Mouse (Mus musculus) hindbrain, postnatal 0 days (tissue): ENCODE measurements around the gene Gfpt2. TPM values are rescaled to one million over a fixed set of nuclear protein-coding genes. Genes with fewer than 3 reads are reported as not detected.
A peak's percentile ranks its signal among the peaks of the same experiment; 100 is the strongest.

Experiments
- ATAC-seq: fragments of 200-750 bp; cut with Nextera tagmentation; 2 replicates; pipeline ENCODE4 v1.8.0; 2017; ENCODE audit warnings: mild to moderate bottlenecking, moderate TSS enrichment, moderate library complexity
- DNase-seq: peaks from one replicate; pipeline ENCODE4 v3.0.0-alpha.2; 2015; ENCODE audit warnings: low spot score
- H3K27ac ChIP-seq: fragments of 300-500 bp; sonication (generic); 2 replicates; pipeline ENCODE4 v1.5.1; 2014; ENCODE audit warnings: mild to moderate bottlenecking
- H3K27me3 ChIP-seq: fragments of 300-500 bp; sonication (generic); 2 replicates; pipeline ENCODE4 v1.6.1; 2014; ENCODE audit warnings: low read length, mixed read lengths; ENCODE audit not compliant: insufficient read depth
- H3K36me3 ChIP-seq: fragments of 300-500 bp; sonication (generic); 2 replicates; pipeline ENCODE4 v1.6.1; 2014; ENCODE audit warnings: low read length, mixed read lengths; ENCODE audit not compliant: insufficient read depth
- H3K4me1 ChIP-seq: fragments of 300-500 bp; sonication (generic); 2 replicates; pipeline ENCODE4 v1.6.1; 2014; ENCODE audit warnings: antibody characterized with exemption, low read length, mixed read lengths; ENCODE audit not compliant: insufficient read depth
- H3K4me2 ChIP-seq: fragments of 300-500 bp; sonication (generic); 2 replicates; pipeline ENCODE4 v1.6.1; 2014; ENCODE audit warnings: low read depth, mild to moderate bottlenecking, low read length, moderate library complexity, mixed read lengths
- H3K4me3 ChIP-seq: fragments of 300-500 bp; sonication (generic); 2 replicates; pipeline ENCODE4 v1.5.1; 2014; ENCODE audit warnings: low read length
- H3K9ac ChIP-seq: fragments of 300-500 bp; sonication (generic); replicated peaks from 2 replicates; pipeline ENCODE4 v1.6.1; 2014; ENCODE audit warnings: mild to moderate bottlenecking, low read length, moderate library complexity, mixed read lengths
- H3K9me3 ChIP-seq: fragments of 300-500 bp; sonication (generic); 2 replicates; pipeline ENCODE4 v1.6.1; 2016; ENCODE audit warnings: low read length, mixed read lengths
- CTCF ChIP-seq: IDR thresholded peaks from 2 replicates; pipeline ENCODE4 v1.5.1; 2016; ENCODE audit warnings: antibody characterized with exemption, control low read depth, low read depth
- whole genome bisulfite sequencing: fragments of 180-500 bp; shearing (Covaris S2); extraction: QIAGEN DNeasy Blood & Tissue Kit; methylation state at CpG from one replicate; pipeline ENCODE4 v1.1.7; 2014; 5-methylcytosine and 5-hydroxymethylcytosine counted together
- polyA plus RNA-seq: library from polyadenylated mRNA; unstranded; fragments of >200 nt; fragmentation: Nextera tagmentation; extraction: Ambion mirVana; gene quantifications from 2 replicates; pipeline ENCODE4 v1.2.1, GENCODE M21; 2015
- total RNA-seq: library from RNA; depleted of rRNA; stranded (reverse); fragments of >200 nt; gene quantifications from 2 replicates; pipeline ENCODE4 v1.2.3, GENCODE M21; 2014

Gene Gfpt2
- total and polyA plus RNA-seq, 2 experiments from 2014 or later, result 2.5 to 5.0 TPM

DNA sequence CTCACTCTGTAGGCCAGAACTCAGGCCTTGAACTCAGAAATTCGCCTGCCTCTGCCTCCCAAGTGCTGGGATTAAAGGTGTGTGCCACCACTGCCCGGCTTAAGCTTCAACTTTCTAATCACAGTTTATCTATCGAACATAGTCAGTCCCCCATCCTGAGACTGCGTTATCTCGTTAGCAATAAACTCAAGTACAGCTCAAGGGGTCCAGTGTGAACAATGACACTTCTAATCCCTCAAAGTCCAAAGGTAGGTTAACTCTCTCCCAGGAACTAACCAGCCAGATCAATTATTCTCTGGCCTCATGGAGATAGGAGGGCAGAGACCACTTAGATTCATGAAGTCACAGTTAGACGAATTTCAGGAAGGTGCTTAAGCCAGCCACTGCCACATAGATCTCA, 40.3 kb downstream of the Gfpt2 start:
- 91% methylated on average over 6 of the region's 6 CpGs for WGBS

DNA sequence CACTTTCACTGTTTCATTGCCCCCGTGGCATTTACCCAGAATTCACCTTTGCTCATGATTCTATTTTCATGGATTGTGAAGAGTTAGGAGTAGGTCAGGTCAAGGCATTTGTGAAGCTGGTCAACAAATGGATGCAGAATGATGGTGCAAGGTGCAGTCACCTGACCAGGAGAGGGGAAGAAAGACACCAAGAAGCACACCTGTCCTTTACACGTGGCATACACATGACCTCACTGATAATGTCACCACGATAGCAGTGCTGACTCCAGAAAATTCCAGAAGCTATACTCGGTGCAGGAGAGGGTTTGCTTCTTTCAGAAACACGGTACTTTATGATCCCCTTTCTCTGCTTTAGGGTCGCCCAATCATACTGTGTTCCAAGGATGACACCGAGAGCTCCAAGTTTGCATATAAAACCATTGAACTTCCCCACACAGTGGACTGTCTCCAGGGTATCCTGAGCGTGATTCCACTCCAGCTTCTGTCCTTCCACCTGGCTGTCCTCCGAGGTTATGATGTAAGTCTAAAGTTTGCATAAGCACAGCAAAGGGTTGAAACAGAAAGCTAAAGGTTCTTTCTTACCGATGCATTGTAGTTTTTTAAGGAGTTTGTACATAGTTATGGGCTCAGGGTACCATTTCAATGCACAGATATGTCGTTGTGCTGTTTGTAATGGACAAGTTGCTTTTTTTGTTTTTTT, 41.4 kb downstream of the Gfpt2 start:
- TF ChIP-seq CTCF, result no peak
- H3K9me3 ChIP-seq, result no peaks in the 10 kb centered on the region
- WGBS, result 95% methylated on average over 11 of the region's 11 CpGs

More for the DNA sequence above, 40.3 kb downstream of the Gfpt2 start:
- Histone ChIP-seq H3K4me3 (no peak overlapping the region), H3K27ac (no peak overlapping the region), H3K9ac (no peak overlapping the region), H3K4me2 (no peak overlapping the region), H3K9me3 (no peaks in the 10 kb centered on the region), H3K27me3 (no peaks in the 10 kb centered on the region), H3K36me3 (no peaks in the 10 kb centered on the region; the same call in 1 of the 2 replicates), H3K4me1 (no peaks in the 10 kb centered on the region)
- DNase-seq (no peak), ATAC-seq (no peak)
- no peak for TF ChIP-seq CTCF

DNA sequence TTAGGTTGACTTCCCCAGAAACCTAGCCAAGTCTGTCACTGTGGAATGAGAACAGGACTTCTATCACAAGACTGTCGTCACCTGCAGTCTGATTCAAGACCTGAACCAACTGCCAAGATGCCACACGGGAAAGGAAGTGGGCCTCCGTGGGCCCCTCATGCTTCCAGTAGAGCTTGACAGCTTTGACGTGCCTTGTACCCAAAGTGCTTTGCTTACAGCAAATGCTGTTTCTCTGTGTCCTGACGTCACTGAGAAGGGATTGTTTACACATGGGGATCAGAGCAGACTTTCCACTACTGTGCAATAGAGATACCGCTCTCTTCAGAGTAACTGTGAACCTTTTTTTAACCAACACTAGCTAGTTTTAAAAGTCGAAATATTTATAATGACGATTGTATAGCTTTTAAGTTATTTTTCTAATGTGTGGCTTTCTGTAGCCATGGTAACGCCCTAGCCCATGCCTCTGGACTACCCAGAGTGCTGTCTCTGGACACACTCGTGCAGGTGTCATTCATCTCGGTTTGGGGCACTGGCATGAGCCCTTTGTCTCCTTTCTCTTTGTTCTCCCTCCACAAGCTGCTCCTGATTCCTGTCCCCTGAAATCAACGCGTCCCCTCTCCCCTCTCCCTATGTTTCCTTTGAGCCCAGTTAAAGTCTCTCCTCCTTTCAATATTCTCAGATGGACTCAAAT, 43.9 kb downstream of the Gfpt2 start:
- Histone ChIP-seq H3K27me3 (no peaks in the 10 kb centered on the region), H3K4me3 (no peak overlapping the region), H3K9ac (no peak overlapping the region), H3K27ac (no peak overlapping the region), H3K4me1 (no peaks in the 10 kb centered on the region), H3K4me2 (no peak overlapping the region), H3K36me3 (no peaks in the 10 kb centered on the region; the same call in 1 of the 2 replicates), H3K9me3 (no peaks in the 10 kb centered on the region)
- TF ChIP-seq CTCF, result no peak
- WGBS, result 29% methylated on average over 13 of the region's 13 CpGs
- ATAC-seq, result peak; percentile 63; the same call in 1 of the 2 replicates
- DNase-seq, result no peak

More for the DNA sequence above, 41.4 kb downstream of the Gfpt2 start:
- Histone ChIP-seq H3K27ac (no peak overlapping the region), H3K9ac (no peak overlapping the region), H3K4me3 (no peak overlapping the region), H3K36me3 (no peaks in the 10 kb centered on the region; the same call in 1 of the 2 replicates), H3K4me2 (no peak overlapping the region), H3K4me1 (no peaks in the 10 kb centered on the region), H3K27me3 (no peaks in the 10 kb centered on the region)
- DNase-seq (no peak), ATAC-seq (no peak)

- WGBS, result 82% methylated on average over 1 of the region's 1 CpGs
- Histone ChIP-seq H3K9me3 (no peaks in the 10 kb centered on the region), H3K4me3 (no peak overlapping the region), H3K9ac (no peak overlapping the region), H3K27me3 (no peaks in the 10 kb centered on the region), H3K27ac (no peak overlapping the region), H3K36me3 (no peaks in the 10 kb centered on the region), H3K4me1 (peaks cover 5% of the 10 kb centered on the region; the same call in 1 of the 2 replicates), H3K4me2 (no peak overlapping the region)
- DNase-seq, result no peak
- ATAC-seq, result no peak
- no peak for TF ChIP-seq CTCF
Measured at GRCm38 (mm10) chr11:49840666-49841065, 46.7 kb downstream of the Gfpt2 start.

DNA sequence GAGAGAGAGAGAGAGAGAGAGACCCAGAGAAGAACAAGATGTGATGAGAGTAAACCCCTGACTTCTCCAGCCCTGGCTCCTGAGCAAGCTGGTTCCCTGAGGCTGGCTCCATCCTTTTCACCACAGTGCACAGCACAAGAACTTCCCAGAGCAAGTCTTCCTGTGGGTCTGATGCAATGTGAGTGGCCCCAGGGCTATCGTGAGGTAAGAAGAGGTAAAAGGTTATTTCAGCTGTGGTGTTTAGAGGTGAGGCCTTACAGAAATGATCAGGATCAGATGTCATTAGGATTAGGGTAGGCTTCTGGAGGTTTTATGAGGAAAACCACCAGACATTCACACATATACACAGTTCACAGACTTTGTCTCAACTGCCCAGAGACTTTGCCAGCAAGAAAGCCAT, 47.9 kb downstream of the Gfpt2 start:
- Histone ChIP-seq H3K27ac (no peak overlapping the region), H3K4me2 (no peak overlapping the region), H3K9ac (no peak overlapping the region), H3K4me3 (no peak overlapping the region), H3K36me3 (no peaks in the 10 kb centered on the region), H3K4me1 (peaks cover 10% of the 10 kb centered on the region; the same call in 1 of the 2 replicates), H3K9me3 (no peaks in the 10 kb centered on the region), H3K27me3 (no peaks in the 10 kb centered on the region)
- no peak for ATAC-seq
- no peak for TF ChIP-seq CTCF
- WGBS, result 90% methylated on average over 1 of the region's 1 CpGs
- no peak for DNase-seq

- WGBS, result 68% methylated on average over 3 of the region's 3 CpGs
- TF ChIP-seq CTCF, result no peak
- no peak for ATAC-seq
- Histone ChIP-seq H3K4me3 (no peak overlapping the region), H3K9me3 (no peaks in the 10 kb centered on the region), H3K4me1 (peaks cover 11% of the 10 kb centered on the region; the same call in 1 of the 2 replicates), H3K9ac (no peak overlapping the region), H3K27me3 (no peaks in the 10 kb centered on the region), H3K27ac (no peak overlapping the region), H3K4me2 (no peak overlapping the region), H3K36me3 (no peaks in the 10 kb centered on the region)
- no peak for DNase-seq
Measured at GRCm38 (mm10) chr11:49842718-49843117, 48.7 kb downstream of the Gfpt2 start.

- no peak for DNase-seq
- Histone ChIP-seq H3K27ac (no peak overlapping the region), H3K4me3 (no peak overlapping the region), H3K27me3 (no peaks in the 10 kb centered on the region), H3K9me3 (no peaks in the 10 kb centered on the region), H3K4me2 (no peak overlapping the region), H3K9ac (no peak overlapping the region), H3K4me1 (peaks cover 22% of the 10 kb centered on the region), H3K36me3 (no peaks in the 10 kb centered on the region)
- 91% methylated on average over 10 of the region's 10 CpGs for WGBS
- ATAC-seq, result no peak
- TF ChIP-seq CTCF, result no peak
Measured at GRCm38 (mm10) chr11:49844311-49844710, 50.3 kb downstream of the Gfpt2 start.
